Mouse (Mus musculus): ENCODE data around the gene Ubr4. TPM values are rescaled to one million over a fixed set of nuclear protein-coding genes. Genes with fewer than 3 reads are reported as not detected.

Ubr4 gene
- total and polyA plus RNA-seq, 3 experiments = 81.9 to 270 (median 177) TPM

DNA sequence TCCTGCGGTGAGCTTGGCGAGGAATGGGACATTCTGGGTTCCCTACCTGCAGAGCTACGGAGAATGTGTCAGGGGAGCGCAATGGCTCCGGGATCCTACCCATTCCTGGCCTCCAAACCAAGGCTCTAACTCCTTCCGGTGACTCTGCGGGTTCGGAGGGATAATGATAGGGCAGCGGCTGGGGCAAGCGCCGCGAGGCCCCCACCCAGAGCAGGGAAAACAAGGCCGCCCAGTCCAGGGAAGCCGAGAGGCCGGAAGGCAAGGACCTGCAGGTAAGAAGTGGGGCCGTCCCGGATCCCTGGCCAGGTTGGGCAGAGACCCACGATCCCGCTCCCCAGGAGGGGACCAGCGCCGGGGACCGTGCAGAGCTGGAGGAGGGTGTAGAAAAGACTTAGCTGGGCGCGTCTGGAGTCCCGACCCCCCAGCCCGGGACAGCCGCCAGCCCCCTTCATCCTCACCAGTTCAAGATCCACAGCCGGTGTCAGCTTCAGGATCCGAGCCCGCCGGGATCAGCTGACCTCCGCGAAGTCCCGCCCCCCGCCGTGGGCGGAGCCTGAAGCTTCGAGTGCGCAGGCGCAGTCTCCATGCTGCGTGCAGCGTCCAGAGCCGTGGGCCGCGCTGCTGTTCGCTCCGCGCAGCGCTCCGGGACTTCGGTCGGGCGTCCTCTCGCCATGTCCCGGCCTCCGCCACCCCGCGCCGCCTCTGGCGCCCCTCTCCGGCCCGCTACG, 42.1 kb upstream of the Ubr4 start, which contains the start of the genes Pqlc2 and Akr7a5:
TSS of gene Pqlc2 (minus strand) at position 538 of the 728 bp plus-strand sequence.
TSS of gene Akr7a5 (plus strand) at position 574 of the 728 bp plus-strand sequence.
- Histone ChIP-seq H3K27me3 (ENCODE audit: control insufficient read depth in 1 of 2, insufficient read depth in 2 of 2, low read length in 2 of 2) (no peaks in the 10 kb centered on the region), H3K79me2 (ENCODE audit: control insufficient read depth, insufficient read depth, low read length, poor library complexity) (peaks cover 4% of the 10 kb centered on the region; the same call in 1 of the 2 replicates), H3K9ac (ENCODE audit: control insufficient read depth, low read depth, low read length, poor library complexity, severe bottlenecking) (peak within 1 kb of the TSS; percentile 93), H3K4me1 (ENCODE audit: control insufficient read depth in 1 of 2, insufficient read depth in 2 of 2, low read length in 2 of 2) (peaks cover 0 to 9% of the 10 kb centered on the region in 2 experiments; a peak in 2 of 4 replicates), H3K27ac (ENCODE audit: control insufficient read depth, low read depth, low read length) (peak within 1 kb of the TSS; percentile 40), H3K4me3 (ENCODE audit: control insufficient read depth in 1 of 2, insufficient read depth in 1 of 2, low read depth in 2 of 2, low read length in 2 of 2) (peak within 1 kb of the TSS; percentile 86 to 88), H3K36me3 (ENCODE audit: control insufficient read depth in 1 of 2, insufficient read depth in 2 of 2, low read length in 2 of 2) (no peaks in the 10 kb centered on the region; a peak in 1 of 4 replicates), H3K9me3 (replicated peaks; ENCODE audit: insufficient read depth, low read length) (no peaks in the 10 kb centered on the region)
- DNase-seq (ENCODE audit: low read depth, low spot score) = peak; percentile 94
- no peak for TF ChIP-seq CTCF (IDR thresholded peaks at IDR 0.05 in 2 of 3, conservative IDR thresholded peaks at IDR 0.05 in 1 of 3; ENCODE audit: control insufficient read depth in 1 of 3, insufficient read depth in 1 of 3, low read depth in 2 of 3, low read length in 3 of 3, poor library complexity in 1 of 3, severe bottlenecking in 1 of 3)
- TF ChIP-seq MYC (IDR thresholded peaks at IDR 0.05; ENCODE audit: low read depth, low read length) = no peak
- no peak for TF ChIP-seq EP300 (IDR thresholded peaks at IDR 0.05; ENCODE audit: low read depth in 1 of 2, low read length in 2 of 2)
- no peak for TF ChIP-seq CHD1 (IDR thresholded peaks at IDR 0.05; ENCODE audit: low read depth, low read length)
- peak; percentile 96 for TF ChIP-seq ZMIZ1 (IDR thresholded peaks at IDR 0.05; ENCODE audit: low read depth, low read length)
- TF ChIP-seq POLR2A (IDR thresholded peaks at IDR 0.05; ENCODE audit: control insufficient read depth in 1 of 2, insufficient read depth in 1 of 2, low read depth in 1 of 2, low read length in 2 of 2, poor library complexity in 1 of 2) = peak; percentile 96 to 98
- peak in 1 of 2 experiments; percentile 45; a peak in 1 of 4 replicates for TF ChIP-seq USF2 (IDR thresholded peaks at IDR 0.05; ENCODE audit: borderline replicate concordance in 1 of 2, insufficient read depth in 1 of 2, low read depth in 1 of 2, low read length in 2 of 2)
- no peak for TF ChIP-seq UBTF (IDR thresholded peaks at IDR 0.05; ENCODE audit: borderline replicate concordance, insufficient read depth, low read depth, low read length)
- TF ChIP-seq MAZ (IDR thresholded peaks at IDR 0.05; ENCODE audit: low read depth, low read length) = no peak
- no peak for TF ChIP-seq TAL1 (IDR thresholded peaks at IDR 0.05; ENCODE audit: low read length)
- no peak for TF ChIP-seq ZKSCAN1 (IDR thresholded peaks at IDR 0.05; ENCODE audit: low read depth, low read length)
- TF ChIP-seq MYB (IDR thresholded peaks at IDR 0.05; ENCODE audit: low read depth, low read length) = no peak
- TF ChIP-seq ELF1 (IDR thresholded peaks at IDR 0.05; ENCODE audit: low read depth, low read length) = no peak
- peak; percentile 57; the same call in 1 of the 2 replicates for TF ChIP-seq HCFC1 (IDR thresholded peaks at IDR 0.05; ENCODE audit: low read depth, low read length)
- no peak for TF ChIP-seq GATA1 (IDR thresholded peaks at IDR 0.05; ENCODE audit: low read depth, low read length)
- TF ChIP-seq E2F4 (IDR thresholded peaks at IDR 0.05; ENCODE audit: borderline replicate concordance, low read depth, low read length) = no peak
- TF ChIP-seq ZC3H11A (IDR thresholded peaks at IDR 0.05; ENCODE audit: low read depth, low read length) = no peak
- TF ChIP-seq ZNF384 (IDR thresholded peaks at IDR 0.05; ENCODE audit: low read depth, low read length) = no peak
- peak; percentile 94 for TF ChIP-seq USF1 (IDR thresholded peaks at IDR 0.05; ENCODE audit: low read depth, low read length)
- TF ChIP-seq GABPA (IDR thresholded peaks at IDR 0.05; ENCODE audit: low read depth, low read length) = no peak
- no peak for TF ChIP-seq CHD2 (IDR thresholded peaks at IDR 0.05; ENCODE audit: low read length)
- TF ChIP-seq JUND (IDR thresholded peaks at IDR 0.05; ENCODE audit: low read depth, low read length) = no peak
- peak; percentile 80 for TF ChIP-seq NRF1 (IDR thresholded peaks at IDR 0.05; ENCODE audit: insufficient read depth, low read depth, low read length, poor library complexity, severe bottlenecking)
- 0 out of 2 replicates have a peak, but pooled peaks have one; percentile 41 for TF ChIP-seq MAX (IDR thresholded peaks at IDR 0.05; ENCODE audit: low read length)
- TF ChIP-seq POLR2AphosphoS5 (IDR thresholded peaks at IDR 0.05; ENCODE audit: borderline replicate concordance, low read depth, low read length) = no peak
- peak; percentile 95 for TF ChIP-seq NELFE (IDR thresholded peaks at IDR 0.05; ENCODE audit: low read depth, low read length)
- TF ChIP-seq RCOR1 (IDR thresholded peaks at IDR 0.05; ENCODE audit: low read depth, low read length) = no peak
- TF ChIP-seq MAFK (IDR thresholded peaks at IDR 0.05; ENCODE audit: borderline replicate concordance, low read depth, low read length) = no peak
- no peak for TF ChIP-seq RAD21 (IDR thresholded peaks at IDR 0.05; ENCODE audit: low read depth, low read length)
- TF ChIP-seq SMC3 (IDR thresholded peaks at IDR 0.05; ENCODE audit: low read depth, low read length) = no peak
- peak; percentile 36; the same call in 1 of the 2 replicates for TF ChIP-seq TCF12 (IDR thresholded peaks at IDR 0.05; ENCODE audit: low read depth, low read length)
- peak; percentile 63 for TF ChIP-seq MXI1 (IDR thresholded peaks at IDR 0.05; ENCODE audit: low read depth, low read length)
- TF ChIP-seq TBP (IDR thresholded peaks at IDR 0.05; ENCODE audit: low read depth, low read length) = 0 out of 2 replicates have a peak, but pooled peaks have one; percentile 49
- peak; percentile 87; the same call in 1 of the 2 replicates for TF ChIP-seq POLR2AphosphoS2 (IDR thresholded peaks at IDR 0.05; ENCODE audit: low read length)
- peak; percentile 65; the same call in 1 of the 2 replicates for TF ChIP-seq SIN3A (IDR thresholded peaks at IDR 0.05; ENCODE audit: low read length)
- TF ChIP-seq KAT2A (conservative IDR thresholded peaks at IDR 0.05; ENCODE audit: low read depth, low read length) = no peak
- no peak for TF ChIP-seq ETS1 (IDR thresholded peaks at IDR 0.05; ENCODE audit: low read depth, low read length)

All from MEL (cell line).